Mouse (Mus musculus) midbrain, embryonic 10.5 days (tissue): ENCODE measurements at regions not wholly inside any gene's neighbourhood (a gene's known extent, or its start where the extent isn't known, plus 50 kb on each side); places are given as distances from the start of the nearest gene placed in this dataset.

Experiments used
- DNase-seq: peaks from one replicate; pipeline ENCODE4 v3.0.0-alpha.2; 2017; ENCODE audit warnings: low spot score
- H3K27ac ChIP-seq: fragments of 300-500 bp; sonication (generic); replicated peaks from 2 replicates; pipeline ENCODE4 v1.5.1; 2016; ENCODE audit warnings: mild to moderate bottlenecking
- H3K27me3 ChIP-seq: fragments of 300-500 bp; sonication (generic); 2 replicates; pipeline ENCODE4 v1.6.1; 2016; ENCODE audit warnings: low read depth, mild to moderate bottlenecking; ENCODE audit not compliant: poor library complexity, severe bottlenecking
- H3K36me3 ChIP-seq: fragments of 300-500 bp; sonication (generic); 2 replicates; pipeline ENCODE4 v1.6.1; 2016; ENCODE audit warnings: mild to moderate bottlenecking, moderate library complexity
- H3K4me1 ChIP-seq: fragments of 300-500 bp; sonication (generic); 2 replicates; pipeline ENCODE4 v1.6.1; 2016
- H3K4me3 ChIP-seq: fragments of 300-500 bp; sonication (generic); 2 replicates; pipeline ENCODE4 v1.5.1; 2016; ENCODE audit warnings: mild to moderate bottlenecking, moderate library complexity
- H3K9me3 ChIP-seq: fragments of 300-500 bp; sonication (generic); replicated peaks from 2 replicates; pipeline ENCODE4 v1.6.1; 2016; ENCODE audit warnings: mild to moderate bottlenecking
- WGBS: fragments of 180-500 bp; shearing (Covaris S2); methylation state at CpG from one replicate; pipeline ENCODE4 v1.1.7; 2016; 5-methylcytosine and 5-hydroxymethylcytosine counted together

DNA sequence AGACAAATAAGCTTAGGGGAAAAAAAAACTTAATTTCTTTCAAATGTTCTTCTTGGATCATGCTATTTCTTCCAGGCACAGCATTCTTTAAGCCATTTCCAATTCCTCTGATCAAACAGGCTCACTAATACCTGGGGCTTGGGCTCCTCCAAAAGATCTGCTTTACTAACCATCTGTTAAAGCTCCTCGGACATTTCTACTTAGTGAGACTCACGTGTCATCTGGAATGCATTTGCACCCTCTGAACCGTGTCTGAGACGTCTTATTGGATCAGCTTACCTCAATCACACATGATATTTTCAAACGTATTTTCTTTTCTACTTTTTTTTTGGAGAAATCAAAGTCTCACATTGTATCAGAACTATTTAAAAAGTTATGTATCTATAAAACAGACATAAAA, 132.4 kb downstream of the Npr3 start:
- no peak for DNase-seq
- Histone ChIP-seq H3K27me3 (no peaks in the 10 kb centered on the region), H3K4me1 (no peaks in the 10 kb centered on the region), H3K36me3 (no peaks in the 10 kb centered on the region), H3K9me3 (no peaks in the 10 kb centered on the region), H3K27ac (no peak overlapping the region), H3K4me3 (no peak overlapping the region)
- WGBS: 44% methylated on average over 5 of the region's 5 CpGs

DNA sequence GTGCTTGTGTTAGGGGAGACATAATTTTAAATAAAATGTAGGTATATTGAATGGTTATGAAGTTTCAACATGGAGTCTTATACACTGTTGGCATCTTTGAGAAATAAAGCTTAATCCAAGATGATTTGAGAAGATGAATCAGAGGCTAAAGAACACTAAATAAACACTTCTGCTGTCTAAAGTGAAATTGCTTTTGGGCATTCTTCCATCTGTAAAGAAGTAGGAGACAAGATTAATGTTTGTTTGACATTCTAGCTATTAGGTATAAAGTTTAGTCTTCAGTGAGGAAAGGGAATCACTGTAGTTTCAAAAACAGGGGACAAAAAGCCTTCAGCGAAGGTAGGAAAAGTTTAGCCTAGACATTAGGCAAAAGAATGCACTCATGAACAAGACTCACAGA, 136.5 kb downstream of the Npr3 start:
- Histone ChIP-seq H3K9me3 (no peaks in the 10 kb centered on the region), H3K27me3 (no peaks in the 10 kb centered on the region), H3K4me1 (no peaks in the 10 kb centered on the region), H3K36me3 (no peaks in the 10 kb centered on the region), H3K4me3 (no peak overlapping the region), H3K27ac (no peak overlapping the region)
- WGBS: 93% methylated on average over 1 of the region's 1 CpGs
- no peak for DNase-seq

DNA sequence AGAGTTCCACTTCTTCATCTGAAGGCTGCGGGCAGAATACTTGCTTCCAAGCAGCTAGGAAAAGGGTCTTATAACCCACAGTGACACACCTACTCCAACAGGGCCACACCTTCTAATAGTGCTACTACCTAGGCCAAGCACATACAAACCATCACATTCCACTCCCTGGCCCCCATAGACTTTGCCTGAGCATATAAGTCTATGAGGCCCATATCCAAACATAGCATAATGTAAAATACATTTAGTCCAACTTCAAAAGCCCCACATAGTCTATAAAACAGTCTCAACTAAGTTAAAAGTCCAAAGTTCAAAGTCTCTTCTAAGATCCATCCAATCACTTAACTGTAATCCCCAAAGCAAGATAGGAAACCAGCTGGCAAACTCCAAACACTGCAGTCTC, 149.1 kb downstream of the Npr3 start:
- WGBS: 96% methylated on average over 1 of the region's 1 CpGs
- DNase-seq: no peak
- no peaks in the 10 kb centered on the region for H3K4me1 ChIP-seq
- H3K9me3 ChIP-seq: no peaks in the 10 kb centered on the region
- no peaks in the 10 kb centered on the region for H3K36me3 ChIP-seq
- no peaks in the 10 kb centered on the region for H3K27me3 ChIP-seq
- no peak overlapping the region for H3K4me3 ChIP-seq
- H3K27ac ChIP-seq: no peak overlapping the region

DNA sequence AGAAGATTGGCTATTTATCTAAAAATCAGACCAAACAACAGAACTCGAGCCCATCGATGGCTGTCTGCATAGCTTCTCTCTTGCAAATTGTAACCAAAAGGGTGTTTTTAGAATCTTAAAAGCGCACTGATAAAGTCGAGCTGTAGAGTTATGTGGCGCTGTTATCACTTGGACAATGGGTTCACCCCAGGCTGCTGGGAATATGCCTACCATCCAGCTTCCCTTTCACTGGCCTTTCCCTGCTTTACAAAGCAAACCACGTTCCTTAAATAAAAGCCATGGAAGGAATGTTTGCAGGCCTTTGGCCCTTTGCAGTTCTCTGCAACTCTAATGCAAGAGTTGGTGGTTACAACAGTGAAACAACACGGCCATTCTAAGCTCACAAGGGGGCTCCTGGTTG, 150.3 kb downstream of the Npr3 start:
- no peaks in the 10 kb centered on the region for H3K27me3 ChIP-seq
- no peak overlapping the region for H3K4me3 ChIP-seq
- DNase-seq: no peak
- no peaks in the 10 kb centered on the region for H3K4me1 ChIP-seq
- WGBS: 74% methylated on average over 7 of the region's 7 CpGs
- no peaks in the 10 kb centered on the region for H3K36me3 ChIP-seq
- no peak overlapping the region for H3K27ac ChIP-seq
- no peaks in the 10 kb centered on the region for H3K9me3 ChIP-seq

DNA sequence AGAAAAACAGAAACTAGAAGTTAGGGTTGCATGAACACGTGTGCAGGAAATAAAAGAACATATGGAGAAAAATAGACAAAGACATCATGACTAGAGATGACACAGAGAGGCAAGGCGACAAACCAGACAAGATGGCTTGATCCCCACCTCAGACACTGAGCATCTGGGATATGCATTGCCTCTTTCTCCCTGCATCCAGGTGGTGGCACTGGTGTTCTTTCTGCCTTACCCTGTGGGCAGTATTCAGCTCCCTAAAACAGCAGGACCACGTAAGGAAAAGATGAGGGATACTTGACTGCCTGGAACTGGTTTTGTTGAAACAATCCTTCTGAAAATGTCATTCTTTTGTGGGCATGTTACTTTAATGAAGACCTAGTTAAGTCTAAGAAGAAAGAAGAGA, 153.9 kb downstream of the Npr3 start:
- no peaks in the 10 kb centered on the region for H3K27me3 ChIP-seq
- H3K36me3 ChIP-seq: no peaks in the 10 kb centered on the region
- WGBS: 30% methylated on average over 3 of the region's 3 CpGs
- H3K4me1 ChIP-seq: no peaks in the 10 kb centered on the region
- no peaks in the 10 kb centered on the region for H3K9me3 ChIP-seq
- peak; percentile 28 for DNase-seq
- H3K4me3 ChIP-seq: no peak overlapping the region
- no peak overlapping the region for H3K27ac ChIP-seq

DNA sequence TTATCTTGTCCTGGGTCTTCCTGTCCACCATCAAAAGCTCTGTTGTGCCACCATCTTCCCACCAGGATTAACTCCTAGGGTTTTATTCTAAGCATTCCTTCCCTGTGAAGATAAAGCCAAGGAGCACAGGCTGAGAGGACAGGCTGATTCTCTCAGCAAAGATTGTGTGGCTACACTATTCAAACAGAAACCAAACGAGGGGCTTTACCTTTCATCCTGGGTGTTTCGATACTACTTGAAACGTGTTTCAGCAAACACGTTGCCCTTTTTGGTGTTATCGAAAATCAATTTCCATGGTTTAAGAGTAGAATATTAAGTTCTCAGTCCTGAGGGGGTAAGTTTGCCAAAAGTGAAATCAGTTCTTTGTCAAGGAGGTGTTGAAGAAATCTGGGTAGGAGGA, 156.2 kb downstream of the Npr3 start:
- Histone ChIP-seq H3K4me1 (no peaks in the 10 kb centered on the region), H3K27ac (no peak overlapping the region), H3K36me3 (no peaks in the 10 kb centered on the region), H3K9me3 (no peaks in the 10 kb centered on the region), H3K27me3 (no peaks in the 10 kb centered on the region), H3K4me3 (no peak overlapping the region)
- DNase-seq: no peak
- WGBS: 63% methylated on average over 5 of the region's 5 CpGs

DNA sequence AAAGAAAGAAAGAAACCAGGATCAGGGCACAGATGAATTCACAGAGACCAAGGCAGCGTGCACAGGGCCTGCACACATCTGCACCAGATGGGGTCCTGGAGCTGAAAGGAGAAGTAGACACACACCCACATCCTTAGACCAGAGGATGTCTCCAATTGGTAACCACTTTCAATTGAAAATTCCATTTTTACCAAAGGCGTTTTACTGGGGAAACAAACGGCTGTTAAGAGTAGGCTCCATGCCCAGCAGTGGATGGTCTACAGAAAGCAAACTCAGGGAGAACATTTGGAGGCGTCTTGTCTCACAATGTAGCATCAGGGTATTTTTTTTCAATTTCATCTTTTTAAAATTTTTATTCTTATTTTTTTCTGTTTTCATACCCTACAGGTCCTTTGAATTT, 157.6 kb downstream of the Npr3 start:
- DNase-seq: no peak
- H3K27ac ChIP-seq: no peak overlapping the region
- no peak overlapping the region for H3K4me3 ChIP-seq
- no peaks in the 10 kb centered on the region for H3K4me1 ChIP-seq
- H3K9me3 ChIP-seq: no peaks in the 10 kb centered on the region
- 90% methylated on average over 4 of the region's 4 CpGs for WGBS
- H3K36me3 ChIP-seq: no peaks in the 10 kb centered on the region
- no peaks in the 10 kb centered on the region for H3K27me3 ChIP-seq

DNA sequence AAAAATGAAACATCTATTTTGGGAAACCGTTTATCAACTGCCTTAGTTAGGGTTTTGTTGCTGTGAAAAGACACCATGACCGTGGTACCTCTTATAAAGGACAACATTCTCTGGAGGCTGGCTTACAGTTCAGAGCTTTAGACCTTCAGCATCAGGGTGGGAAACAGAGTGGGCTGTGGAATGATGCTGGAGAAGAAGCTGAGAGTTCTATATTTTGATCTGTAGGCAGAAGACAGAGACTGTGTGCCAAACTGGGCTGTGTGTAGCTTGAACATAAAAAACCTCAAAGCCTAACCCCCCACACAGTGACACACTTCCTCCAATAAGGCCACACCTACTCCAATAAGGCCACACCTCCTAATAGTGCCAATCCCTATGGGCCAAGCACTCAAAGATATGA, 158.8 kb downstream of the Npr3 start:
- 99% methylated on average over 2 of the region's 2 CpGs for WGBS
- H3K36me3 ChIP-seq: no peaks in the 10 kb centered on the region
- no peak for DNase-seq
- H3K4me3 ChIP-seq: no peak overlapping the region
- no peaks in the 10 kb centered on the region; the same call in 1 of the 2 replicates for H3K4me1 ChIP-seq
- no peak overlapping the region for H3K27ac ChIP-seq
- no peaks in the 10 kb centered on the region for H3K9me3 ChIP-seq
- no peaks in the 10 kb centered on the region for H3K27me3 ChIP-seq

DNA sequence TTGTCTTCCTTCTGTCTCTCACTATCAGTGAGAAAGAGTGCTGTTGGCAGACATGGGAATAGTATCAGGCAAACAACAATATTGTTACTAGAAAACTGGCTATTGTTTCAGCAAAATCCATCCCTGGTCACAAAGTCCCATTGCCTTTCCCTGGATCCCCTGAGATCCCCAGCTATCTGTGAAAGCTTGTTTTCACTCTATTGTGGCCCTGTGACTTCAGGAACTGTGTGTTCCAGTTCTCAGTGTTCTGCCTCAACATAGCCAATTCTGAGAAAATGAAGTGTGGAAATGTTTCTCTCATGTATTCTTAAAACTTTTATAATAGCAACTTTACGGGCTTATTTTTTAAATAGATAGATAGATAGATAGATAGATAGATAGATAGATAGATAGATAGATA, 160.3 kb downstream of the Npr3 start:
- peaks cover 10% of the 10 kb centered on the region for H3K4me1 ChIP-seq
- H3K27me3 ChIP-seq: no peaks in the 10 kb centered on the region
- no peak for DNase-seq
- WGBS: 94% methylated on average over 1 of the region's 1 CpGs
- no peak overlapping the region for H3K4me3 ChIP-seq
- no peaks in the 10 kb centered on the region for H3K36me3 ChIP-seq
- no peak overlapping the region for H3K27ac ChIP-seq
- no peaks in the 10 kb centered on the region for H3K9me3 ChIP-seq

DNA sequence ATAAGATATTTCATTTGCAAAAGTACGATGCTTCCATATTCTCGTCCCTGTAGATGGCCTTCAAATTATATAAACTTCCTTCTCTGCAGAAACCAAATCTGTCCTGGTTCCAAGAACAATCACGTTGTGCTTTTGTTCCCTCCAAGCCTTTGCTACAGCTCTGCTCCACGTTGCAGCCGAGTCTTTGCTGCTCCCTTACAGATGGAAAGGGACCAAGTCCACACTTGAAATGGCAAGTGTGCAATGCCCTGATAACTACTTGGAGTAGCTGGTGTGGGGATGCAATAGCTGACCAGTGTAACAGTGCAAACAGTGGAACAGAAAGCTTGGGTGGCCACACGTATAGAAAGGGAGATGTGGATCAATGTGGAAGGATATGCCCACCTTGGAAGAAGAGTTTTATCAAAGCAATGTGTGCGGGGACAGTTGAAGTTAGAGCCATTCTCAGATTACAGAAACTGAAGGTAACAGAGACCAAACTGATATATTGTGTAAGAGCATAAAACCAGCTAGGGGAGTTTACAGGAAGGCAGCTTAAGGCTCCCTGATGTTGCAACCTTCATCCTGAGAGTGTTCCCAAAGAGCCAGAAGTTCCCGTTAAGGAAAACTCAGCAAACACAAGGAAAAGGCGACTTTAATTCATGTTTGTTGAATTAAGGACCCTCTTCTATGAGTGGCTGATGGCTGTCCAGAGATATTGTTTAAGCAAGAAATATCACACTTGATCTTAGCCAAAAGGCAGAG, 161.3 kb downstream of the Npr3 start:
- DNase-seq: no peak
- Histone ChIP-seq H3K36me3 (no peaks in the 10 kb centered on the region), H3K4me3 (no peak overlapping the region), H3K4me1 (peaks cover 15% of the 10 kb centered on the region), H3K27ac (no peak overlapping the region), H3K9me3 (no peaks in the 10 kb centered on the region), H3K27me3 (no peaks in the 10 kb centered on the region)
- 87% methylated on average over 9 of the region's 9 CpGs for WGBS

DNA sequence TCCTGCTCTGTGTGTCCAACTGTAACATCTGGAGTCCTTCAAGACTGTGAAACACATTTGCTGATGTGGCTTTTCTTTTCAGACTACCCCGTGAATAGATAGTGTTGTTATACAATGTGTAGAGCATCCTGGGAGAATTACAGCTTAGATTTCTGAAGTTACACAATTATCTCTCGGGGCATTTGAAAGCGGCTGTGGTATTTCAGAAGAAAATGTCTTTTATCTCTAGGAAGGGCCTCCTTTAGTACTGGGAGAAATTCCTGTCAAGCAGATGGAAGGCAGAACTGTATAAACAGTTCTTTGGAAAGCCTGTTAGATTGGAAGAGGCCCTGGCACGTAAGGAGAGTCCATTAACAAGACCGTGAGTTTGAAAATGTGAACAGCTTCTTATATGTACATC, 162.2 kb downstream of the Npr3 start:
- Histone ChIP-seq H3K4me1 (peaks cover 15% of the 10 kb centered on the region), H3K27me3 (no peaks in the 10 kb centered on the region), H3K4me3 (no peak overlapping the region), H3K9me3 (no peaks in the 10 kb centered on the region), H3K36me3 (no peaks in the 10 kb centered on the region), H3K27ac (no peak overlapping the region)
- 74% methylated on average over 5 of the region's 5 CpGs for WGBS
- DNase-seq: no peak

DNA sequence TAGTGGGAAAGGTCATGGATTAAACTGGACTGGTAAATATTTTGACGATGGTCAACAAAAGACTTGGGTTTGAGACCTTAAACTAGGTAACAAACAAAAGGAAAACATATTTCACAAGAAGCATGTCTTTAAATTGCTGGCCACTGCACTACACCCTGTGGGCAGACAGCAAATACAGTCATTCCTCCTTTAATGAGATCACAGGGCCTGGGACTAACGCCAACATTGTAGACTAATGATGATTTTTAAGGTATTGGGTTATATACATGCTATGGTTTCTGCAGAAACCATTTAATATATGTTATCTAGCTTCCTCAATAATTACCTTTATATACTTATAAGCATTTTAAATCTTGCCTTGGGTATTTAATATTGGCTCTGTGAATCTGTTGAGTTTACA, 162.8 kb downstream of the Npr3 start:
- H3K4me3 ChIP-seq: no peak overlapping the region
- 92% methylated on average over 2 of the region's 2 CpGs for WGBS
- no peaks in the 10 kb centered on the region for H3K36me3 ChIP-seq
- H3K27me3 ChIP-seq: no peaks in the 10 kb centered on the region
- no peak for DNase-seq
- H3K4me1 ChIP-seq: peaks cover 15% of the 10 kb centered on the region
- no peaks in the 10 kb centered on the region for H3K9me3 ChIP-seq
- no peak overlapping the region for H3K27ac ChIP-seq

DNA sequence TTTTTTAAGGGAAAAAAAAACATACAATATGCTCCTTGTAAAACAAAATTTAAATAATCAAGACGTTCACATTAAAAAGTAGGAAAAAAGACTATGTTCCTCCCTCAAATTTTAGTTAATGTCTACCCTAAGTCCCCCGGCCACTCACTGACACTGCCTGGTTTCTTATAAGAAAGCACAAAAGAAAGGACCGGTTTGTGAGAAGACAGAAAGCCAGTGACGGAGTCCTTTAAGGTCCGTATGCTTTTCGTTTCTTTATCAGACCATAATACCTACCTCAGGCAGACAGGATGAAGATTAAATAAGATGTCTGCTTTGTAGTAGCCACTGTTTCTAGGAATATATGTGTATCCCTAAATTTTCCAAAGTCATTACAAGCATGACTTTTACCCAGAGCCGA, 164.3 kb downstream of the Npr3 start:
- H3K4me1 ChIP-seq: peaks cover 15% of the 10 kb centered on the region
- no peak overlapping the region for H3K4me3 ChIP-seq
- WGBS: 73% methylated on average over 7 of the region's 7 CpGs
- H3K27me3 ChIP-seq: no peaks in the 10 kb centered on the region
- DNase-seq: no peak
- no peaks in the 10 kb centered on the region for H3K36me3 ChIP-seq
- no peak overlapping the region for H3K27ac ChIP-seq
- no peaks in the 10 kb centered on the region for H3K9me3 ChIP-seq

DNA sequence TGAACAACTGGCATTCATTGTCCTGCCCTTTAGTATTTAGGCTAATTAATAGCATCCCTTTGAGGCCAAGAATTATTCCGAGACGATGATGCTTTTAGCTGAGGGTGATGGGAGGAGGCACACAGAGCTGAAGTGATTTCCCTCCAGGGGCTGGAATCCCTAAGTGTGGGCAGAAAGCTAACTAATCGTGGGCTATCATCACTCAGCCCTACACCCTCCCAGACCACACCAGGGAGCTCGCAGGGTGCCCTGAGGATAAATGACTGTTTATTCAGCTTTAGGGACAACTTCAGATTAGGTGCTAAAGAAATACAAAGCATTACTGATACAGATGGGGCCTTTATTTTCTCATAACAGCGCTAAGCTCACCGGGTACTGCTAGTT, 164.7 kb downstream of the Npr3 start:
- Histone ChIP-seq H3K4me1 (peaks cover 15% of the 10 kb centered on the region), H3K9me3 (no peaks in the 10 kb centered on the region), H3K36me3 (no peaks in the 10 kb centered on the region), H3K27me3 (no peaks in the 10 kb centered on the region), H3K27ac (0 out of 2 replicates have a peak overlapping the region, but pooled peaks have one; percentile 19), H3K4me3 (peak overlapping the region; percentile 22)
- 24% methylated on average over 6 of the region's 6 CpGs for WGBS
- peak; percentile 21 for DNase-seq
